Mouse (Mus musculus) heart, embryonic 16.5 days (tissue): Measurements from ENCODE around the gene Fam120a. TPM values are rescaled to one million over a fixed set of nuclear protein-coding genes. Genes with fewer than 3 reads are reported as not detected.
A peak's percentile ranks its signal among the peaks of the same experiment; 100 is the strongest.

Source experiments
- ATAC-seq: fragments of 200-750 bp; cut with Nextera tagmentation; replicated peaks from 2 replicates; pipeline ENCODE4 v1.8.0; 2017; ENCODE audit warnings: moderate number of reproducible peaks; ENCODE audit not compliant: insufficient read depth, low FRiP score; ENCODE audit errors: extremely low read depth
- H3K27ac ChIP-seq: fragments of 300-500 bp; sonication (generic); 2 replicates; pipeline ENCODE4 v1.5.1; 2014; ENCODE audit warnings: mild to moderate bottlenecking, low read length, control low read depth, moderate library complexity
- H3K27me3 ChIP-seq: fragments of 300-500 bp; sonication (generic); 2 replicates; pipeline ENCODE4 v1.6.1; 2014; ENCODE audit warnings: low read length, mixed read lengths; ENCODE audit not compliant: control insufficient read depth, insufficient read depth
- H3K36me3 ChIP-seq: fragments of 300-500 bp; sonication (generic); 2 replicates; pipeline ENCODE4 v1.6.1; 2014; ENCODE audit not compliant: control insufficient read depth, insufficient read depth
- H3K4me1 ChIP-seq: fragments of 300-500 bp; sonication (generic); 2 replicates; pipeline ENCODE4 v1.6.1; 2014; ENCODE audit warnings: low read length, mixed read lengths; ENCODE audit not compliant: control insufficient read depth, insufficient read depth
- H3K4me2 ChIP-seq: fragments of 300-500 bp; sonication (generic); 2 replicates; pipeline ENCODE4 v1.6.1; 2014; ENCODE audit warnings: low read depth, mild to moderate bottlenecking, control low read depth, low read length
- H3K4me3 ChIP-seq: fragments of 300-500 bp; sonication (generic); 2 replicates; pipeline ENCODE4 v1.5.1; 2014; ENCODE audit warnings: mild to moderate bottlenecking, control low read depth, low read length
- H3K9ac ChIP-seq: fragments of 300-500 bp; sonication (generic); 2 replicates; pipeline ENCODE4 v1.6.1; 2014; ENCODE audit warnings: low read length, control low read depth
- H3K9me3 ChIP-seq: fragments of 300-500 bp; sonication (generic); replicated peaks from 2 replicates; pipeline ENCODE4 v1.6.1; 2016; ENCODE audit warnings: low read length; ENCODE audit not compliant: control insufficient read depth
- WGBS: fragments of 180-500 bp; shearing (Covaris S2); extraction: QIAGEN DNeasy Blood & Tissue Kit; methylation state at CpG from one replicate; pipeline ENCODE4 v1.1.7; 2014; 5-methylcytosine and 5-hydroxymethylcytosine counted together
- polyA plus RNA-seq: library from polyadenylated mRNA; unstranded; fragments of >200 nt; fragmentation: Nextera tagmentation; extraction: Ambion mirVana; gene quantifications from 2 replicates; pipeline ENCODE4 v1.2.1, GENCODE M21; 2015

Gene Fam120a
- polyA plus RNA-seq, 1 experiment from 2014 or later, result 17.2 TPM

- Histone ChIP-seq H3K4me3 (no peak overlapping the region), H3K4me1 (peaks cover 28% of the 10 kb centered on the region), H3K9me3 (no peaks in the 10 kb centered on the region), H3K27me3 (no peaks in the 10 kb centered on the region), H3K9ac (no peak overlapping the region), H3K27ac (no peak overlapping the region), H3K36me3 (no peaks in the 10 kb centered on the region), H3K4me2 (no peak overlapping the region)
- 65% methylated on average over 4 of the region's 4 CpGs for WGBS
- ATAC-seq, result no peak
Measured at GRCm38 (mm10) chr13:48958608-48959007, 9.2 kb downstream of the Fam120a start.

- WGBS, result 88% methylated on average over 4 of the region's 4 CpGs
- no peak for ATAC-seq
Measured at GRCm38 (mm10) chr13:48954825-48955224, 13.0 kb downstream of the Fam120a start.

GRCm38 (mm10) chr13:48950600-48951241 lies 17.1 kb downstream of the Fam120a start:
- H3K4me1 ChIP-seq, result peaks cover 8% of the 10 kb centered on the region
- no peaks in the 10 kb centered on the region for H3K9me3 ChIP-seq
- no peak for ATAC-seq

More at GRCm38 (mm10) chr13:48954825-48955224, 13.0 kb downstream of the Fam120a start:
- Histone ChIP-seq H3K4me3 (no peak overlapping the region), H3K36me3 (no peaks in the 10 kb centered on the region), H3K4me2 (no peak overlapping the region), H3K9ac (no peak overlapping the region), H3K27me3 (no peaks in the 10 kb centered on the region), H3K9me3 (no peaks in the 10 kb centered on the region), H3K27ac (no peak overlapping the region), H3K4me1 (peaks cover 19% of the 10 kb centered on the region)

GRCm38 (mm10) chr13:48948951-48949350 lies 18.9 kb downstream of the Fam120a start:
- ATAC-seq, result no peak
- no peaks in the 10 kb centered on the region for H3K9me3 ChIP-seq
- WGBS, result 91% methylated on average over 6 of the region's 6 CpGs

More at GRCm38 (mm10) chr13:48950600-48951241, 17.1 kb downstream of the Fam120a start:
- Histone ChIP-seq H3K4me2 (no peak overlapping the region), H3K36me3 (peaks cover 19% of the 10 kb centered on the region), H3K27ac (0 out of 2 replicates have a peak overlapping the region, but pooled peaks have one; percentile 13), H3K4me3 (no peak overlapping the region), H3K9ac (no peak overlapping the region), H3K27me3 (no peaks in the 10 kb centered on the region)
- WGBS, result 50% methylated on average over 5 of the region's 5 CpGs

GRCm38 (mm10) chr13:48944571-48944970 lies 23.2 kb downstream of the Fam120a start:
- no peaks in the 10 kb centered on the region for H3K27me3 ChIP-seq
- H3K9me3 ChIP-seq, result no peaks in the 10 kb centered on the region
- H3K36me3 ChIP-seq, result peaks cover 22% of the 10 kb centered on the region
- no peak overlapping the region for H3K9ac ChIP-seq
- no peak overlapping the region for H3K4me2 ChIP-seq
- H3K4me1 ChIP-seq, result peaks cover 11% of the 10 kb centered on the region
- no peak for ATAC-seq
- H3K4me3 ChIP-seq, result no peak overlapping the region
- H3K27ac ChIP-seq, result no peak overlapping the region
- 44% methylated on average over 1 of the region's 1 CpGs for WGBS

More at GRCm38 (mm10) chr13:48948951-48949350, 18.9 kb downstream of the Fam120a start:
- Histone ChIP-seq H3K27me3 (no peaks in the 10 kb centered on the region), H3K4me1 (peaks cover 8% of the 10 kb centered on the region; the same call in 1 of the 2 replicates), H3K27ac (no peak overlapping the region), H3K4me3 (no peak overlapping the region), H3K36me3 (peaks cover 21% of the 10 kb centered on the region), H3K4me2 (no peak overlapping the region), H3K9ac (no peak overlapping the region)

- H3K4me3 ChIP-seq, result no peak overlapping the region
- peaks cover 11% of the 10 kb centered on the region for H3K4me1 ChIP-seq
- H3K36me3 ChIP-seq, result peaks cover 11% of the 10 kb centered on the region
- H3K9ac ChIP-seq, result no peak overlapping the region
- 83% methylated on average over 2 of the region's 2 CpGs for WGBS
- H3K27me3 ChIP-seq, result no peaks in the 10 kb centered on the region
- no peak for ATAC-seq
- H3K4me2 ChIP-seq, result no peak overlapping the region
- H3K9me3 ChIP-seq, result no peaks in the 10 kb centered on the region
- H3K27ac ChIP-seq, result peak overlapping the region; percentile 16; the same call in 1 of the 2 replicates
Measured at GRCm38 (mm10) chr13:48942471-48942870, 25.3 kb downstream of the Fam120a start.

- Histone ChIP-seq H3K36me3 (peaks cover 6% of the 10 kb centered on the region), H3K4me3 (no peak overlapping the region), H3K9ac (no peak overlapping the region), H3K27ac (peak overlapping the region; percentile 16; the same call in 1 of the 2 replicates), H3K4me1 (peaks cover 11% of the 10 kb centered on the region), H3K9me3 (no peaks in the 10 kb centered on the region), H3K4me2 (no peak overlapping the region), H3K27me3 (no peaks in the 10 kb centered on the region)
- WGBS, result 36% methylated on average over 3 of the region's 3 CpGs
- no peak for ATAC-seq
Measured at GRCm38 (mm10) chr13:48941773-48942172, 26.0 kb downstream of the Fam120a start.

- Histone ChIP-seq H3K4me2 (no peak overlapping the region), H3K4me1 (peaks cover 19% of the 10 kb centered on the region), H3K27ac (peak overlapping the region; percentile 47), H3K36me3 (peaks cover 9% of the 10 kb centered on the region), H3K4me3 (no peak overlapping the region), H3K27me3 (no peaks in the 10 kb centered on the region), H3K9ac (no peak overlapping the region), H3K9me3 (no peaks in the 10 kb centered on the region)
- WGBS, result 33% methylated on average over 6 of the region's 6 CpGs
- no peak for ATAC-seq
Measured at GRCm38 (mm10) chr13:48934597-48934996, 33.2 kb downstream of the Fam120a start.

GRCm38 (mm10) chr13:48932692-48933091 lies 35.1 kb downstream of the Fam120a start:
- no peak overlapping the region for H3K4me3 ChIP-seq
- H3K27ac ChIP-seq, result no peak overlapping the region
- no peak overlapping the region for H3K4me2 ChIP-seq
- peaks cover 24% of the 10 kb centered on the region for H3K4me1 ChIP-seq
- no peaks in the 10 kb centered on the region for H3K9me3 ChIP-seq
- WGBS, result 80% methylated on average over 3 of the region's 3 CpGs
- no peak for ATAC-seq
- no peak overlapping the region for H3K9ac ChIP-seq
- H3K27me3 ChIP-seq, result no peaks in the 10 kb centered on the region
- peaks cover 12% of the 10 kb centered on the region for H3K36me3 ChIP-seq
